ENCODE assay signal across 19 mouse cellular contexts in genomic region chr11:108122486-108122885, GRCm38 (mm10).
"Had no signal": no experiment of that assay in that cellular context is flagged by ENCODE, and none has a peak within 500 bp of the region (broad histone marks: within the 10 kb centered on the region; RNA-seq: fewer than 3 reads in every experiment).

No protein-coding gene starts in this region.

- H3K27ac ChIP-seq: hindbrain, embryonic 10.5 days; hindbrain, embryonic 12.5 days; hindbrain, embryonic 14.5 days; intestine, embryonic 15.5 days; layer of hippocampus, adult 2 months; left cerebral cortex, adult 2 months; liver, embryonic 13.5 days; liver, embryonic 15.5 days had no signal

- H3K4me3 ChIP-seq: heart, embryonic 10.5 days; heart, embryonic 13.5 days; heart, embryonic 15.5 days; hindbrain, embryonic 10.5 days; hindbrain, embryonic 12.5 days; intestine, embryonic 15.5 days; layer of hippocampus, adult 2 months; left cerebral cortex, adult 2 months; liver, embryonic 13.5 days; liver, embryonic 15.5 days had no signal

- DNase-seq: gastrocnemius, postnatal 14 days; heart, postnatal 14 days; kidney, adult 18-20 months; kidney, adult 8-10 months; kidney, postnatal 10 days; kidney, postnatal 25 days; kidney, postnatal 4 days; liver; liver, embryonic 13.5 days had no signal
